Mouse (Mus musculus): ENCODE results near the gene Gnaz. TPM values are rescaled to one million over a fixed set of nuclear protein-coding genes. Genes with fewer than 3 reads are reported as not detected.
A peak's percentile ranks its signal among the peaks of the same experiment; 100 is the strongest.

The Gnaz gene
- polyA plus RNA-seq (2012; rRNA removed) = 3.0 and 4.6 TPM in 2 replicates

DNA sequence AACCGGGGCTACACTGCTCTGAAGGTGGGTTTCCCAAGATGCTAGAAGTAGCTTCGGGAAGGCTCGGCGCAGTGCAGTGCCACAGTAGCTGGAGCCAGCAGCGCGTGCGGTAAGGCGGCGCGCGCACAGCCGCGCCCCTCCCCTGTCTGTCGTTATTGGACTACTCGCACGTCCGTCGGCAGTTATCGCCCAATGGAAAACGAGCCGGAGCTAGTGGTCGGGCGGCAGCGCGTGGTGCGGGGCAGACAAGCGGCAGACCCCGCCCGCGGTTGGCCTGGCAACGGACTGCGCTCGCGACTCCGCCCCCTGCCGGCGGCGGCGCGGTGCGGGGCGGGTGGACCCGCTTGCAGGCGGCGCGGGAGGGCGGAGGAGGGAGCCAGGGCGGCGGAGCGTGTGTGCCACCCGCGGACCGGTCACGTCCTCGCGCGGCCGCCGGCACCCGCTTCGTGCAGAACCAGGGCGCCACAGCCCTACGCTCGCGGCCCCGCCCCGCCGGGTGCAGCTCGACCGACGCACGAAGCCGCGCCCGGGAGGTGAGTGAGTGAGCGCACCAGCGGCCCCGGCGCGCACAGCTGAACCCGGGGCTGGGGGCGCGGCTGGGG lies at the start of gene Gnaz:
Gnaz (plus strand) TSS at position 328 of the 602 bp plus-strand sequence.
- peak; percentile 95 for DNase-seq
- under 1% methylated on average over 76 of the region's 83 CpGs for WGBS

DNA sequence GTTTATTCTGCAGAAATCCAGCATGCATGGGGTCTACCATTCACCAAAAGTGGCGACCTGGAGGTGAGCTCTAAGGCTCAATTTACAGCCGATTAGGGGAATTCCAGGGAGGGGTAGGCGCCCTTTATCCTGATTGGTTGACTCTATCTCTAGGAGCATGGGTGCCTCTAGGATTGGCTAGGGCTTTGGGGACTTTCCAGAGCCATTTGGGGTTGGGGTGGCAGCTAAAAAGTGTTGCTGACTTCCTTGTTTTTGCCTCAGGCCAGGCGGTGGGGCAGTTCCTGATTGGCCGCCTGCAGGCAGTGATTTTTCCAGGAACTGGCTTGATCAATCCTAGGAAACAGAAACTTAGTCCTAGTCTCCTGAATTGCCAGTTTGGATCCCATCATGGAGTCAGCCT lies 47.7 kb upstream of the Gnaz start:
- WGBS = 32% methylated on average over 5 of the region's 5 CpGs
- TF ChIP-seq CTCF (IDR thresholded peaks at IDR 0.05; ENCODE audit: insufficient read depth, low read length) (no peak), POLR2A (IDR thresholded peaks at IDR 0.05; ENCODE audit: borderline replicate concordance, extremely low read depth, low read depth, low read length) (no peak)
- H3K4me3 ChIP-seq (replicated peaks; ENCODE audit: extremely low read depth, low read depth, low read length) = no peak overlapping the region
- no peak for DNase-seq
- H3K4me1 ChIP-seq (ENCODE audit: control insufficient read depth, insufficient read depth, low read length) = no peaks in the 10 kb centered on the region

More for the DNA sequence above, at the start of gene Gnaz:
- peaks cover 2% of the 10 kb centered on the region; the same call in 1 of the 2 replicates for H3K4me1 ChIP-seq (ENCODE audit: control insufficient read depth, insufficient read depth, low read length)
- TF ChIP-seq POLR2A (IDR thresholded peaks at IDR 0.05; ENCODE audit: borderline replicate concordance, extremely low read depth, low read depth, low read length) (no peak), CTCF (IDR thresholded peaks at IDR 0.05; ENCODE audit: insufficient read depth, low read length) (no peak)
- peak within 1 kb of the TSS; percentile 42 for H3K4me3 ChIP-seq (replicated peaks; ENCODE audit: extremely low read depth, low read depth, low read length)

DNA sequence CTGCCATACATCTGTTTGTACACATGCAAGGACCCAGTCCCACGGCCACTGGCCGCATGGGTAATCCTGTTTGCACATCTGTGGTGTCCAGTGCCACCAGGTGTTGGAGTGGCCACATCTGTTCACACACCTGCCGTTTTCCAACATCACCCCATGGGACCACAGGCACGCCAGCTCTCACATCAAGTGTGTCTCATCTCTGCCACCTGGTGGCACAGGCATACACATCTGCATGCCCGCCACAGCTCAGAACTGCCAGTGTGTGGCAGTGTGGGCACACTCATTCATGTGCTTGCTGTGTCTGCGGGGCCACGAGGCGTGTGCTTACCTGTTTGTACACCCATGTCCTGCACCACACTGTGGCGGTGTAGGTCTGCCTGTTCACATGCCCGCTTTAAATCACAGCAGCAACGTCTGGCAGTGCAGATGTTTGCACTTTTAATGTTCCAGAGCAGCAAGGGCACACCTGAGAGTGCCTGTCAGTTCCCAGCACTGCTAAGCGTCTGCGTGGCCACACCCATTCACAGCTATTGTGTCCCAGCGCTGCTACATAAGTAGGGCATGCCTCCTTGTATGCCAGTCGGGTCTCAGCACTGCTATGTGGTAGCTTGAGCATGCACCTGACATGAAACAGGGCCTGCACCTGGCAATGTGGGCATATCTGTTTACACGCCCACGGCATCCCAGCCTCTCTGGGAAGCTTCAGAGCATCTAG lies 46.0 kb upstream of the Gnaz start:
- TF ChIP-seq POLR2A (IDR thresholded peaks at IDR 0.05; ENCODE audit: borderline replicate concordance, extremely low read depth, low read depth, low read length) (no peak), CTCF (IDR thresholded peaks at IDR 0.05; ENCODE audit: insufficient read depth, low read length) (peak; percentile 81)
- no peaks in the 10 kb centered on the region for H3K4me1 ChIP-seq (ENCODE audit: control insufficient read depth, insufficient read depth, low read length)
- H3K4me3 ChIP-seq (replicated peaks; ENCODE audit: extremely low read depth, low read depth, low read length) = no peak overlapping the region
- WGBS = 31% methylated on average over 17 of the region's 17 CpGs
- peak; percentile 43 for DNase-seq

DNA sequence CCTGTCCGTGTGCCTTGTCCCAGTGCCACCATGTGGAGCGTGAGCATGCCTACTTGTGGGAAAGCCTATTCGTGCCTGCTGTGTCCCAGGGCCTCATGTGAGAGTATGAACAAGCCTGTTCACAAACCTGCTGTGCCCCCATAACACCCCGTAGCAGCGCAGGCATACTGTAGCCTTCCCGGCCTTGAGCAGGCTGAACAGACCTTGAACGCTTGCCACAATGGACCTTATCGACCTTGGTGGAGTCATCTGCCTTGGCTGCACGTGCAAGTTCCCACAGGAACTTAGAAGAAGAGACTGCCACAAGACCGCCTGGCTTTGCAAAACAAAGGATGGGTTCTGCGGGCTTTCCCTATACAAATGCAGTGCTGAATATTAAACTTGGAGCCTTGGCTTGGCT lies 45.4 kb upstream of the Gnaz start:
- H3K4me1 ChIP-seq (ENCODE audit: control insufficient read depth, insufficient read depth, low read length) = no peaks in the 10 kb centered on the region

DNA sequence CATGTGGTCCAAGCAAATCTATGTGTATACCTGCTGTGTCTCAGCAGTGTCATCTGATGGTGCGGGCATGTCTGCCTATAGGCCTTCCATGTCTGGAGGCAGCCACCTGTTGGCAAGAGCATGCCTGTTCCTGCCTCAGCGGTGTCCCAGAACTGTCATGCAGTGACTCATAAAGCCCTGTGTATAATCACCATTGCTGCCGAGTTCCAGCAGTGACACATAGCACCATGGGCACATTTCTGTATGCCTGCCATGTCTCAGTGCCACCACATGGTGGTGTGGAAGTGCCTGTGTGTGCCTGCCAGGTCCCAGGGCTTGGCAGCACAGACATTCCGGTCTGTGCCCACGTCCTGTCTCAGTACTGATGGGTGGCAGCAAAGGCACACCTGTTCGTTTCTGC lies 44.2 kb upstream of the Gnaz start:
- peak; percentile 70 for TF ChIP-seq CTCF (IDR thresholded peaks at IDR 0.05; ENCODE audit: insufficient read depth, low read length)
- TF ChIP-seq POLR2A (IDR thresholded peaks at IDR 0.05; ENCODE audit: borderline replicate concordance, extremely low read depth, low read depth, low read length) = no peak
- no peak overlapping the region for H3K4me3 ChIP-seq (replicated peaks; ENCODE audit: extremely low read depth, low read depth, low read length)
- no peak for DNase-seq
- no peaks in the 10 kb centered on the region for H3K4me1 ChIP-seq (ENCODE audit: control insufficient read depth, insufficient read depth, low read length)
- WGBS = 43% methylated on average over 6 of the region's 6 CpGs

More for the DNA sequence above, 45.4 kb upstream of the Gnaz start:
- H3K4me3 ChIP-seq (replicated peaks; ENCODE audit: extremely low read depth, low read depth, low read length) = no peak overlapping the region
- TF ChIP-seq POLR2A (IDR thresholded peaks at IDR 0.05; ENCODE audit: borderline replicate concordance, extremely low read depth, low read depth, low read length) = no peak
- no peak for TF ChIP-seq CTCF (IDR thresholded peaks at IDR 0.05; ENCODE audit: insufficient read depth, low read length)
- DNase-seq = no peak
- WGBS = 80% methylated on average over 11 of the region's 11 CpGs

DNA sequence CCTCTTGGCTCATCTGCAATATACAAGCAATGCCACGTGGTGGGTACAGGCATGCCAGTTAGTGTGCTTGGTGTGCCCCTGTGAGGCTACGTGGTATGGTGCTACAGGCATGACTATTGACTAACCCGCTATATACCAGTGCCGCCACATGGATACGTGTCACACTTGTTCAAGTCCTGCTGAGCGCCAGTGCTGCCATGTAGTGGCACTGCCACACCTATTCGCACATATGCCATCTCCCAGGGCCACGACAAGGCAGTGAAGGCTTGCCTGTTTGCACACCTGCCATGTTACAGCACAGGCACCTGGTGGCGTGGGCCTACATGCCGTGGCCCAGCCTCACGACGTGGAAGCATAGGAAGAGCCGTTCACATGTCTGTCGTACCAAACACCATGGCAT lies 42.7 kb upstream of the Gnaz start:
- H3K4me3 ChIP-seq (replicated peaks; ENCODE audit: extremely low read depth, low read depth, low read length) = no peak overlapping the region
- H3K4me1 ChIP-seq (ENCODE audit: control insufficient read depth, insufficient read depth, low read length) = no peaks in the 10 kb centered on the region
- no peak for TF ChIP-seq POLR2A (IDR thresholded peaks at IDR 0.05; ENCODE audit: borderline replicate concordance, extremely low read depth, low read depth, low read length)
- TF ChIP-seq CTCF (IDR thresholded peaks at IDR 0.05; ENCODE audit: insufficient read depth, low read length) = no peak
- DNase-seq = no peak
- WGBS = 87% methylated on average over 14 of the region's 14 CpGs

DNA sequence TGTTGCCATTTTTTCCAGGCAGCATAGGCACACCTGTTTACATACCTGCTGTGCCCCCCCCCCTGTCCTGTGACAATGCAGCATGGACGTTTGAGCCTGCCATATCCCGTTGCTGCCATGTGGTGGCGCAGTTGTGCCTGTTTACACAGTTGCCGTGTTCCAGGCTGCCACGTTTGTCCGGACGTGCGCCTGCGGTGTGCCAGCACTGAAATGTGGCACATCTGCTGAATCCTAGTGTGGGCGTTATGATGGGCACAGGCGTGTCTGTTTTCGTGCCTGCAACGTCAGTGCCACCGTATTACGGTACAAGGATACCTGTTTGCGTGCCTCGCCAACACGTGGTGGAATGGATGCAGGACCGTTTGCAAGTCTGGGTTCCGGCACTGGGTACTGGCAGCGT lies 41.7 kb upstream of the Gnaz start:
- 11% methylated on average over 21 of the region's 21 CpGs for WGBS
- Histone ChIP-seq H3K4me3 (replicated peaks; ENCODE audit: extremely low read depth, low read depth, low read length) (no peak overlapping the region), H3K4me1 (ENCODE audit: control insufficient read depth, insufficient read depth, low read length) (no peaks in the 10 kb centered on the region)
- TF ChIP-seq POLR2A (IDR thresholded peaks at IDR 0.05; ENCODE audit: borderline replicate concordance, extremely low read depth, low read depth, low read length) = no peak
- TF ChIP-seq CTCF (IDR thresholded peaks at IDR 0.05; ENCODE audit: insufficient read depth, low read length) = peak; percentile 63
- DNase-seq = peak; percentile 36

DNA sequence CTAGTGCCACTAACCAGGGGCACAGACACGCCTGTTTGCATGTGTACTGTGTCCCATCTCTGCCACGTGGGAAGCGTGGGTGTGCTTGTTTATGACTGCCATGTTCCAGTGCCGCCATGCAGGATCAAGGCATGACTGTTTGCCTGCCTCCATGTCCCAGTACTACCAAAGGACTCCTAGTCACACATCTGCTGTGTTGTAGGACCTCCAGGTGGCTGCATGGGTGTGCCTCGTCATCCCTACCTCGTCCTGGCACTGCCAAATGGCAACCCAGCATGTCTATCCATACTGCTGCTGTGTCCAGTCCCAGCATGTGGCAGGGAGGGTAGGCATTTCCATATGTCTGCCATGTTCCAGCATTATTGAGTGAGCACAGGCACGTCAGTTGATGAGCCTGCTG lies 38.7 kb upstream of the Gnaz start:
- TF ChIP-seq CTCF (IDR thresholded peaks at IDR 0.05; ENCODE audit: insufficient read depth, low read length) (no peak), POLR2A (IDR thresholded peaks at IDR 0.05; ENCODE audit: borderline replicate concordance, extremely low read depth, low read depth, low read length) (no peak)
- WGBS = 76% methylated on average over 7 of the region's 7 CpGs
- Histone ChIP-seq H3K4me3 (replicated peaks; ENCODE audit: extremely low read depth, low read depth, low read length) (no peak overlapping the region), H3K4me1 (ENCODE audit: control insufficient read depth, insufficient read depth, low read length) (no peaks in the 10 kb centered on the region)
- no peak for DNase-seq

DNA sequence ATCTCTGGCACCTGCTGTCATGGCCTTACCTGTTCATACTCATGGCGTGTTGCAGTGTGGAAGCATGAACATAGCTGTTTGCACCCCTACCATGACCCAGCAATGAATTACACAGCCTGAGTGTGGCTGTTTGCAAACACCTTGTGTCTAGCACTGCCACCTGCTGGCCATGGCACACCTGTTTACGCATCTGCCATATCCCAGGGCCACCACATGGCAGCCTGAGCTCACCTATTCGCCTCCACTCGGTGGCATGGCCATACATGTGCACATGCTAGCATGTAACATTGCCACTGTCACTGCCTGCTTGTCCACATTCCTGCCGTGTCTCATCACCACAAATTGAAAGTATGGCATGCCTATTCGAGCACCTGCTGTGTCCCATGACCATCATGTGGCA lies 37.4 kb upstream of the Gnaz start:
- no peak overlapping the region for H3K4me3 ChIP-seq (replicated peaks; ENCODE audit: extremely low read depth, low read depth, low read length)
- 64% methylated on average over 6 of the region's 6 CpGs for whole genome bisulfite sequencing
- no peaks in the 10 kb centered on the region for H3K4me1 ChIP-seq (ENCODE audit: control insufficient read depth, insufficient read depth, low read length)
- no peak for DNase-seq
- TF ChIP-seq CTCF (IDR thresholded peaks at IDR 0.05; ENCODE audit: insufficient read depth, low read length) (peak; percentile 45; the same call in 1 of the 2 replicates), POLR2A (IDR thresholded peaks at IDR 0.05; ENCODE audit: borderline replicate concordance, extremely low read depth, low read depth, low read length) (no peak)

DNA sequence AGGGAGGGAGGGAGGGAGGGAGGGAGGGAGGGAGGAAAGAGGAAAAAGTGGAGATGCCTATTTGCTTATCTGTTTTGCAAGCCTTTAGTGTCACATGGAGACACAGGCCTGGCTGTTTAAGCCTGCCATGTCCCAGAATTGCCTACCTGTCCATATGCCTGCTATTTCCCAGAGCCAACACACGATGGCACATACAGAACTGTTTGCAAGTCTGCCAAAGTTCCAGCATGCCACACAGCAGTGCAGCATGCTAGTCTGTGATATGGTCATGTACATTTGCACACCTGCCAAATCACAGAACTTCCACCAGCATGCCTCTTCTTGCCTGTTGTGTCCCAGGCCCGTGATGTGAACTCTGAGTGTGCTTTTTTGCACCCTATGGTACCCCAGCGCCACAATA lies 36.4 kb upstream of the Gnaz start:
- DNase-seq = no peak
- TF ChIP-seq CTCF (IDR thresholded peaks at IDR 0.05; ENCODE audit: insufficient read depth, low read length) (no peak), POLR2A (IDR thresholded peaks at IDR 0.05; ENCODE audit: borderline replicate concordance, extremely low read depth, low read depth, low read length) (no peak)
- Histone ChIP-seq H3K4me3 (replicated peaks; ENCODE audit: extremely low read depth, low read depth, low read length) (no peak overlapping the region), H3K4me1 (ENCODE audit: control insufficient read depth, insufficient read depth, low read length) (no peaks in the 10 kb centered on the region)
- WGBS = 64% methylated on average over 3 of the region's 3 CpGs

Measured in lung, adult 2 months (tissue).